Mouse (Mus musculus) G1E-ER4 (cell line): Measurements from ENCODE around the gene Rab3a. TPM values are rescaled to one million over a fixed set of nuclear protein-coding genes. Genes with fewer than 3 reads are reported as not detected.

Experiments
- GATA1 ChIP-seq: IDR thresholded peaks from one replicate; pipeline ENCODE4 v1.8.0; 2012; ENCODE audit warnings: low read length, inconsistent platforms
- polyA plus RNA-seq: library from polyadenylated mRNA; stranded (reverse); fragments of >175 nt; gene quantifications from 2 replicates; pipeline ENCODE4 v1.2.3, GENCODE M21; 2012

Gene Rab3a
- polyA plus RNA-seq, 1 experiment: 26.1 TPM

GRCm38 (mm10) chr8:70773833-70774232 is 19.4 kb downstream of the Rab3a start:
- no peak for TF ChIP-seq GATA1

- TF ChIP-seq GATA1: no peak
These were observed 20.3 kb downstream of the Rab3a start for GRCm38 (mm10) chr8:70774740-70775139.

GRCm38 (mm10) chr8:70775227-70775626 is 20.7 kb downstream of the Rab3a start:
- TF ChIP-seq GATA1: no peak

GRCm38 (mm10) chr8:70775851-70776495 is 21.5 kb downstream of the Rab3a start:
- no peak for TF ChIP-seq GATA1

- TF ChIP-seq GATA1: peak; percentile 44
These were observed 22.3 kb downstream of the Rab3a start, which contains the start of gene Pik3r2 for GRCm38 (mm10) chr8:70776496-70777444. Pik3r2 (minus strand) TSS chr8:70776713.

GRCm38 (mm10) chr8:70780093-70780492 is 25.6 kb downstream of the Rab3a start:
- TF ChIP-seq GATA1: no peak

GRCm38 (mm10) chr8:70786291-70787050 is 32.0 kb downstream of the Rab3a start:
- TF ChIP-seq GATA1: no peak

GRCm38 (mm10) chr8:70787051-70787445 is 32.6 kb downstream of the Rab3a start:
- no peak for TF ChIP-seq GATA1

- TF ChIP-seq GATA1: no peak
These were observed 33.6 kb downstream of the Rab3a start for GRCm38 (mm10) chr8:70787941-70788667.

GRCm38 (mm10) chr8:70789046-70789445 is 34.6 kb downstream of the Rab3a start:
- no peak for TF ChIP-seq GATA1

- no peak for TF ChIP-seq GATA1
These were observed 36.4 kb downstream of the Rab3a start for GRCm38 (mm10) chr8:70790846-70791245.

GRCm38 (mm10) chr8:70791294-70791701 is 36.8 kb downstream of the Rab3a start:
- TF ChIP-seq GATA1: no peak

- no peak for TF ChIP-seq GATA1
These were observed 37.7 kb downstream of the Rab3a start for GRCm38 (mm10) chr8:70791975-70792691.

- no peak for TF ChIP-seq GATA1
These were observed 38.2 kb downstream of the Rab3a start for GRCm38 (mm10) chr8:70792700-70793099.
